Mouse (Mus musculus): ENCODE results near the gene Birc3. TPM values are rescaled to one million over a fixed set of nuclear protein-coding genes. Genes with fewer than 3 reads are reported as not detected.

The Birc3 gene
- polyA plus RNA-seq (2015; fragmentation: Nextera tagmentation; extraction: Ambion mirVana): 7.2 and 7.8 TPM in 2 replicates

DNA sequence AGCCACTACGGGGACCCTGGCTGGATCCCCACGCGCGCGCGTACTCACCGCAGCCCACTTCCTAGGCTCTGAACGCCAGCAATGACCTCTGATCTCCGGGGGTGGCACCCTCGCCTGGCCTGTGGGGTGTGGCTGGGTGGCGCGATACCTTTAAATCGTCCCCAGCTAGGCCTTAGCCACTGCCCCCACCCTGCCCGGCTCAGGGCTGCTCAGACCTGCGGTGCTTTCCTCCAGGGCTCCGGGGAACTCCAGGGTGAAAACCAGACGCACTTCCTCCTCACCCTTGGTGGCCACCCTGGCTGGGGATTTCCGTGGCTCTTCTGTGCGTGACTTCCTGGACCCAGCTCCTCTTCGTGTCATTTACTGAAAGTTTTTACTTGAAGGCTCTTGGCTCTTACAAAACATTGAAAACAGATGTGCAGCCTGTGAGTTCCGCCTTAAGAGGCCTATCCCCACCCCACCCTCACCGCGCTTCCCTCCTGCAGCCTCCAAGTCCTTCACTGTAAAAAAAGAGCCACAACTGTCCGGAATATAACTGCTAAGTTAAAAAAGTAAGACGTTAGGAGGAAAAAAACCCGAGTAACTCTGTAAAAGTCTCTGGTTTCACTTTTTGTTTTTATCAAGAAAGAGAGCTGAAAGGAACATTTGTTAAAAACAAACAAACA, at the start of gene Birc3:
Gene Birc3, minus strand, starts transcription at position 412 of the 665 bp plus-strand sequence.
- Histone ChIP-seq H3K4me2 (ENCODE audit: low read depth, low read length) (peak within 1 kb of the TSS; percentile 74), H3K4me1 (ENCODE audit: insufficient read depth) (peaks cover 14% of the 10 kb centered on the region), H3K9me3 (ENCODE audit: low read length) (no peaks in the 10 kb centered on the region), H3K36me3 (replicated peaks; ENCODE audit: insufficient read depth, low read length) (no peaks in the 10 kb centered on the region), H3K4me3 (ENCODE audit: low read depth, low read length) (peak within 1 kb of the TSS; percentile 60), H3K27me3 (ENCODE audit: insufficient read depth, low read length) (no peaks in the 10 kb centered on the region), H3K27ac (ENCODE audit: low read depth) (peak within 1 kb of the TSS; percentile 85), H3K9ac (replicated peaks) (peak within 1 kb of the TSS; percentile 73)
- WGBS (ENCODE audit: insufficient replicate concordance): 1% methylated on average over 26 of the region's 26 CpGs
- DNase-seq (peak; percentile 86), ATAC-seq (peak; percentile 91)
- TF ChIP-seq CTCF (IDR thresholded peaks at IDR 0.05; ENCODE audit: low read depth) (peak; percentile 27; the same call in 1 of the 2 replicates), EP300 (IDR thresholded peaks at IDR 0.05; ENCODE audit: low read depth) (peak; percentile 45)

DNA sequence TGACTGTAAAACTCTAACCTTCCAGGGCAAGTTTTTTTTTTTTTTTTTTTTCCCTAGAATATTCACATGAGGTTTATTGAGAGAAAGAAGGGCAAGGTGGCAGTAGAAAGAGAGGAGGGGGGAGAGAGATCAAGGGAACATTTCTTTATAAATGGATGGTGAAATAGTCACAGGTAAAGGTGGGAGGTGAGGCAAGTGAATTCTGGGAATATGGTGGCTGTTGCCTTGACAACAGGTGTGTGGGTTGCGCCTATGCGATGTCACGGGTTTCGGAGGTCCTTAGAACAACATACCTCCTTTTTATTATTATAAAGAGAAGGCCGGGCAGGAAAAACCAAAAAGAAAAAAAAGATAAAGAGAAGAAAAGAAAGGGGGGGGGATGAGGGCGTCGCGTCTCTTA, 41.9 kb upstream of the Birc3 start:
- Histone ChIP-seq H3K27ac (ENCODE audit: low read depth) (no peak overlapping the region), H3K9ac (replicated peaks) (no peak overlapping the region), H3K36me3 (replicated peaks; ENCODE audit: insufficient read depth, low read length) (no peaks in the 10 kb centered on the region), H3K4me3 (ENCODE audit: low read depth, low read length) (no peak overlapping the region), H3K4me1 (ENCODE audit: insufficient read depth) (peaks cover 6% of the 10 kb centered on the region; the same call in 1 of the 2 replicates), H3K27me3 (ENCODE audit: insufficient read depth, low read length) (no peaks in the 10 kb centered on the region), H3K4me2 (ENCODE audit: low read depth, low read length) (peak overlapping the region; percentile 63), H3K9me3 (ENCODE audit: low read length) (no peaks in the 10 kb centered on the region)
- no peak for DNase-seq
- WGBS (ENCODE audit: insufficient replicate concordance): 69% methylated on average over 8 of the region's 8 CpGs
- ATAC-seq: no peak
- TF ChIP-seq EP300 (IDR thresholded peaks at IDR 0.05; ENCODE audit: low read depth): no peak
- TF ChIP-seq CTCF (IDR thresholded peaks at IDR 0.05; ENCODE audit: low read depth): no peak

DNA sequence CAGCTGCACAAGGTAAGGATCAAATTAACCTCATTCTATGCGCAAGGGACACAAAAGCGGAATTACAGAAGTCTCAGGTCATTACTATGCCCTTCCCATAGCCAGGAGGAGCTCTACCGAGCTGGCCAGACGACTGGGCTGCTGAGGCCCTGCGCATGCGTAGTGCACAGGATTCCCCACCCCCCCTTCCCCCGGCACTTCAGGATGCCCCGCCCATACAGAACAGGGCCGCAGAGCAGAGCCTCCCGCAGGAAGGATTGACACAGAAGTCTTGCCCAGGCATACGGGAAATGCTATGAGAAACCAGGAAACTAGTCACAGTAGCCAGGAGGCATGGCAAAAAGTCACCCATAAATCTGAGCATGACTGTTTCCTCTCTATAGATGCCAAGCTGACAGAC, 41.5 kb upstream of the Birc3 start:
- H3K27ac ChIP-seq (ENCODE audit: low read depth): no peak overlapping the region
- H3K9ac ChIP-seq (replicated peaks): no peak overlapping the region
- H3K4me2 ChIP-seq (ENCODE audit: low read depth, low read length): peak overlapping the region; percentile 63
- H3K27me3 ChIP-seq (ENCODE audit: insufficient read depth, low read length): no peaks in the 10 kb centered on the region
- TF ChIP-seq CTCF (IDR thresholded peaks at IDR 0.05; ENCODE audit: low read depth): 0 out of 2 replicates have a peak, but pooled peaks have one; percentile 30
- TF ChIP-seq EP300 (IDR thresholded peaks at IDR 0.05; ENCODE audit: low read depth): no peak
- peaks cover 6% of the 10 kb centered on the region; the same call in 1 of the 2 replicates for H3K4me1 ChIP-seq (ENCODE audit: insufficient read depth)
- 6% methylated on average over 11 of the region's 11 CpGs for WGBS (ENCODE audit: insufficient replicate concordance)
- H3K36me3 ChIP-seq (replicated peaks; ENCODE audit: insufficient read depth, low read length): no peaks in the 10 kb centered on the region
- H3K4me3 ChIP-seq (ENCODE audit: low read depth, low read length): peak overlapping the region; percentile 25; the same call in 1 of the 2 replicates
- ATAC-seq (peak; percentile 93), DNase-seq (peak; percentile 78)
- H3K9me3 ChIP-seq (ENCODE audit: low read length): no peaks in the 10 kb centered on the region

DNA sequence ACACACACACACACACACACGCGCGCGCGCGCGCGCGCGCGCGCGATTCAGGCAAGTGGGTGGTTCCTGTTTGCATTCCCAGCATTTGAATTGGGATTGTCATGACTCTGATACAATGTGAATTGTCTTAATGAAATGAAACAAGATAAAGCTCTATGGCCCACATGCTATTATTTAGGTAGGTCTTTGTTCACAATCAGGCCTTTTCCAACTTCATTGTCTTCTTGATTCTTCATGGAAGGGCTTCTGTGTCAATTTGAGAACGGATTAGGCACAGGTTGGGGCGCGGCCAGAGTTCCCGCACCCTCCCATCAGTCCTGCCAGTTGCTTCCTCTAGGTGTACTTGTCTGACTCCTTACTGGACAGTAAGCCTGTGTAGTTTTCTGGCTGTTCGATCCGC, 41.0 kb upstream of the Birc3 start:
- Histone ChIP-seq H3K9ac (replicated peaks) (no peak overlapping the region), H3K27ac (ENCODE audit: low read depth) (no peak overlapping the region), H3K36me3 (replicated peaks; ENCODE audit: insufficient read depth, low read length) (no peaks in the 10 kb centered on the region), H3K4me2 (ENCODE audit: low read depth, low read length) (peak overlapping the region; percentile 63), H3K27me3 (ENCODE audit: insufficient read depth, low read length) (no peaks in the 10 kb centered on the region), H3K4me3 (ENCODE audit: low read depth, low read length) (peak overlapping the region; percentile 25; the same call in 1 of the 2 replicates), H3K9me3 (ENCODE audit: low read length) (no peaks in the 10 kb centered on the region), H3K4me1 (ENCODE audit: insufficient read depth) (peaks cover 6% of the 10 kb centered on the region; the same call in 1 of the 2 replicates)
- ATAC-seq (peak; percentile 39; the same call in 1 of the 2 replicates), DNase-seq (no peak)
- no peak for TF ChIP-seq EP300 (IDR thresholded peaks at IDR 0.05; ENCODE audit: low read depth)
- no peak for TF ChIP-seq CTCF (IDR thresholded peaks at IDR 0.05; ENCODE audit: low read depth)
- WGBS (ENCODE audit: insufficient replicate concordance): 68% methylated on average over 19 of the region's 19 CpGs

DNA sequence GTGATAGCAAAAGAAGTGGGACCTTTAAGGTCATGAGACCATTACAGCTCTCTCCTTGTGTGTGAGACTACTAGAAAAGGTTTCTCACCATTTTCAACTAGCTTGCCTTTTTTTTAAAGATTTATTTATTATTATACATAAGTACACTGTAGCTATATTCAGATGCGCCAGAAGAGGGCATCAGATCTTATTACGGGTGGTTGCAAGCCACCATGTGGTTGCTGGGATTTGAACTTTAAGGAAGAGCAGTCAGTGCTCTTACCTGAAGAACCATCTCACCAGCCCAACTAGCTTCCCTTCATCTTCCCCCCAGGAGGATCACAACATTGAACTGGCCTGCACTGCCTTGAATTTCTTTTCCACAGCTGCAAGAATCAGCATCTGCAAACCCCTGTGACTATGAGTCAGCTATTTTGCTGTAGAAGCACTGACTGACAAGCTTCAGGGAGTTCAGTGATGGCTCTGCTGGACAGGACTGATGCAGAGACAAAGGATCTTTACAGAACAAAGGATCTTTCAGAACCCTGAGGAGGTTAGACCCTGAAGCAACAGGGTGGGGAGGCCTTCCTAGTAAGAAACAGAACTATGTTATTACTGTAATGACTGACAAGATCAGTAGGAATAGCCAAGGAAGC, 34.5 kb upstream of the Birc3 start:
- no peak overlapping the region for H3K4me3 ChIP-seq (ENCODE audit: low read depth, low read length)
- ATAC-seq: no peak
- no peaks in the 10 kb centered on the region for H3K4me1 ChIP-seq (ENCODE audit: insufficient read depth)
- WGBS (ENCODE audit: insufficient replicate concordance): 74% methylated on average over 2 of the region's 2 CpGs
- TF ChIP-seq EP300 (IDR thresholded peaks at IDR 0.05; ENCODE audit: low read depth) (no peak), CTCF (IDR thresholded peaks at IDR 0.05; ENCODE audit: low read depth) (no peak)
- DNase-seq: no peak
- H3K4me2 ChIP-seq (ENCODE audit: low read depth, low read length): no peak overlapping the region
- H3K36me3 ChIP-seq (replicated peaks; ENCODE audit: insufficient read depth, low read length): no peaks in the 10 kb centered on the region
- no peak overlapping the region for H3K27ac ChIP-seq (ENCODE audit: low read depth)
- H3K27me3 ChIP-seq (ENCODE audit: insufficient read depth, low read length): no peaks in the 10 kb centered on the region
- no peaks in the 10 kb centered on the region for H3K9me3 ChIP-seq (ENCODE audit: low read length)
- no peak overlapping the region for H3K9ac ChIP-seq (replicated peaks)

DNA sequence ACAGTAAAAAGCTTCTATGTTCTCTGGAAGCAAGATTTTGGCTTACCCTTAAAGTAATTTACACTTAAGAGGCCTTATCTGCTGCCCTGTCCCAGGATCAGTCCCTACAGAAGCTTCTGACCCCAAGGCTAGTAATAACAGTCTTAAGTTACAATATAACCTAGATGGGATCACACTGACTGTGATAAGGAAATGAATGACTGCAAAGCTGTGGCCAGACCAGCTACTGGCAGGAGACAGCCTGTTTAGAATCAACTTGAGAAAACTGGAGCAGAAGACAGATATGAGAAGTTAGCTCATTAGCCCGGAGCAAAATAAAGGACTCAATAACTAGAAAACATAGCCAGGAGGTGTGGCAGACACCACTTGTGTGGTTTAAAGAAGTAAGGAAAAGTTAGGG, 33.6 kb upstream of the Birc3 start:
- no peaks in the 10 kb centered on the region for H3K27me3 ChIP-seq (ENCODE audit: insufficient read depth, low read length)
- H3K4me3 ChIP-seq (ENCODE audit: low read depth, low read length): no peak overlapping the region
- no peak overlapping the region for H3K9ac ChIP-seq (replicated peaks)
- DNase-seq: no peak
- no peak for TF ChIP-seq EP300 (IDR thresholded peaks at IDR 0.05; ENCODE audit: low read depth)
- no peak for TF ChIP-seq CTCF (IDR thresholded peaks at IDR 0.05; ENCODE audit: low read depth)
- H3K9me3 ChIP-seq (ENCODE audit: low read length): no peaks in the 10 kb centered on the region
- H3K4me2 ChIP-seq (ENCODE audit: low read depth, low read length): no peak overlapping the region
- H3K27ac ChIP-seq (ENCODE audit: low read depth): no peak overlapping the region
- no peak for ATAC-seq
- 71% methylated on average over 1 of the region's 1 CpGs for WGBS (ENCODE audit: insufficient replicate concordance)
- H3K36me3 ChIP-seq (replicated peaks; ENCODE audit: insufficient read depth, low read length): no peaks in the 10 kb centered on the region
- H3K4me1 ChIP-seq (ENCODE audit: insufficient read depth): no peaks in the 10 kb centered on the region

Measured in liver, postnatal 0 days (tissue).